Mouse (Mus musculus) heart, adult 11 months (tissue): Measurements from ENCODE around the gene Timm8a1.

ENCODE experiments used
- DNase-seq: peaks from one replicate; pipeline ENCODE4 v3.0.0; 2022

The Timm8a1 gene

GRCm38 (mm10) chrX:134523772-134524171, 17.9 kb downstream of the Timm8a1 start:
- no peak for DNase-seq

- no peak for DNase-seq
These were observed 32.2 kb downstream of the Timm8a1 start for GRCm38 (mm10) chrX:134509473-134509872.

- DNase-seq: no peak
These were observed 33.7 kb downstream of the Timm8a1 start for GRCm38 (mm10) chrX:134507977-134508376.

- no peak for DNase-seq
These were observed 41.0 kb downstream of the Timm8a1 start for GRCm38 (mm10) chrX:134500651-134501050.
